Mouse (Mus musculus): ENCODE measurements around the gene Hoxc5. TPM values are rescaled to one million over a fixed set of nuclear protein-coding genes. Genes with fewer than 3 reads are reported as not detected.

Hoxc5 gene
- polyA plus RNA-seq, 1 experiment from 2014 or later: 3.9 TPM

DNA sequence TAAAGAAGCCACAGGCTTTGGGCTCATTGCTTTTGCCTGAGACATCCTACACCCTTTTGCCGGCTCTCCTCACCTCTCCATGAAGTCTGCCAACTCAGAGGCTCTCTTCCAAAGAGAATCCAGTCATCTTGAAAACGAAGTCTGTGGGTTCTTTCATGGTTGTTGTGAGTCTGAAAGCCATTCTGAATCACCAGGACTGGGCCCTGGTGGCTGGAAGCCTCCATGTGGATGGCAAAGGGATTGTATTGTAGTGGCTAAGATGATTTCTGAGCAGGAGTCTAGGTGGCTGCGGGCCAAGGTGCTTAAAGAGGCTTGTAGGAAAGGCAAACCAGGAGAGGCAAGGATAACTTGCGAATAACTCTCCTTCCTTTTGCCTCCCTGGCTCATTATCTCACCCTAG lies 34.9 kb downstream of the Hoxc5 start:
- no peak overlapping the region for H3K9ac ChIP-seq (ENCODE audit: low read depth, low read length)

DNA sequence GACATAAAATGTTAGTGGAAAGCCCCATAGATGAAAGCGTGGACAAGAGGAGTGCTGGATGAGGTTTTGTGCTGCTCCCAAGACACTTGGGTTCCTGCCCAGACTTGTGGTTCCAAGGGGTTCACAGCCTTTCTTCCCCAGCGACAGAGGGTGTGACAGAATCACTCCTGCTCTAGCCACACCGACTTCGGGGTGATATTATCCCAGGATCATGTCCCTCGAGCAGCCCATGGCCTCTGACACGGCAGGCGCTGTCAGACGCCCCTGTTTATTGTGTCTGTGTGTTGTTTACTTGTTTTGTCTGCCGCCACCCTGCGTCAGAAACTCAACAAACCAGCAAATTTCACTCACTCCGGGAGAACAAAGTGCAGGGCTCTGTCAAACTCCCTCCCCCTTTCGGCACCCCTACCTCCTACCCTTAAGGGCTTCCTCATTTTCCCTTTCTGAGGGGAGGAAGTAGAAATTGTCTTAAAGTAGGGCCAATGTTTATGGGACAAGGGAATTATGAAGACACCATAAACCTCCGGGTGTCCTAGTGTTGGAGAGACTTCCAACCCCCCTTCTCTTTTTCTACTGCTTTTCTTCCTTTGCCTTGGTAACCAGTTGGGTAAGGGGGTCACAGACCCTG lies 35.7 kb downstream of the Hoxc5 start:
- peaks cover 100% of the 10 kb centered on the region for H3K27me3 ChIP-seq (replicated peaks; ENCODE audit: control insufficient read depth, insufficient read depth, low read length)
- ATAC-seq: no peak
- H3K27ac ChIP-seq (ENCODE audit: low read depth, low read length): no peak overlapping the region; the same call in 1 of the 2 replicates
- 0 out of 2 replicates have a peak, but pooled peaks cover 2% of the 10 kb centered on the region for H3K4me1 ChIP-seq (replicated peaks; ENCODE audit: control insufficient read depth, insufficient read depth, low read length)
- 9% methylated on average over 13 of the region's 13 CpGs for WGBS
- TF ChIP-seq CTCF (IDR thresholded peaks at IDR 0.05; ENCODE audit: low read depth): no peak
- no peaks in the 10 kb centered on the region for H3K9me3 ChIP-seq (ENCODE audit: control insufficient read depth)
- H3K9ac ChIP-seq (ENCODE audit: low read depth, low read length): no peak overlapping the region
- H3K36me3 ChIP-seq (ENCODE audit: control insufficient read depth, insufficient read depth): no peaks in the 10 kb centered on the region
- no peak overlapping the region for H3K4me3 ChIP-seq (ENCODE audit: low read depth, low read length)
- peak overlapping the region; percentile 30 for H3K4me2 ChIP-seq (replicated peaks; ENCODE audit: low read depth)

More for the DNA sequence above, 34.9 kb downstream of the Hoxc5 start:
- WGBS: 24% methylated on average over 4 of the region's 4 CpGs
- 0 out of 2 replicates have a peak, but pooled peaks have one; percentile 16 for TF ChIP-seq CTCF (IDR thresholded peaks at IDR 0.05; ENCODE audit: low read depth)
- Histone ChIP-seq H3K9me3 (ENCODE audit: control insufficient read depth) (0 out of 2 replicates have a peak, but pooled peaks cover 2% of the 10 kb centered on the region), H3K4me2 (replicated peaks; ENCODE audit: low read depth) (peak overlapping the region; percentile 66; the same call in 1 of the 2 replicates), H3K27me3 (replicated peaks; ENCODE audit: control insufficient read depth, insufficient read depth, low read length) (peaks cover 100% of the 10 kb centered on the region), H3K27ac (ENCODE audit: low read depth, low read length) (no peak overlapping the region), H3K36me3 (ENCODE audit: control insufficient read depth, insufficient read depth) (no peaks in the 10 kb centered on the region), H3K4me1 (replicated peaks; ENCODE audit: control insufficient read depth, insufficient read depth, low read length) (no peaks in the 10 kb centered on the region), H3K4me3 (ENCODE audit: low read depth, low read length) (no peak overlapping the region)
- no peak for ATAC-seq

DNA sequence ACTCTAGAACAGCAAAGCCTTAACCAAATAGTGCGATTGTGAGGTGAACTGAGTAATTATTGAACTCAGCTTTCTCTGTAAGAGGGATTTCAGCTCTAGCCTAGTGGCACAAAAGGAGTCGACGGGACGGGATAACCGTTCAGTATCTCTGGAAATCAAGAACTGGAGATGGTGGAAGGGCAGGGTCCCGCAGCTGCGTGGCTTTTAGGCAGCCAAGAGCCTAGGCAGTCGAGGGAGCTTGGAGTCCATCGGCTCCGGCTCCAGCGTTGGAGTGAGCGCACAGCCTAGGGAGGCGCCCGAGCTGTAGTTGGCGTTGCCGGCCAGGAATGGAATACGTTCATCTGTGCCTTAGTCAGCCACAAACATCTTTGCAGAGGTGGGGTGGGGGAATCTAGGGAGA lies 38.1 kb downstream of the Hoxc5 start:
- no peak for TF ChIP-seq CTCF (IDR thresholded peaks at IDR 0.05; ENCODE audit: low read depth)
- Histone ChIP-seq H3K4me3 (ENCODE audit: low read depth, low read length) (no peak overlapping the region), H3K27me3 (replicated peaks; ENCODE audit: control insufficient read depth, insufficient read depth, low read length) (peaks cover 99% of the 10 kb centered on the region), H3K27ac (ENCODE audit: low read depth, low read length) (no peak overlapping the region), H3K9me3 (ENCODE audit: control insufficient read depth) (no peaks in the 10 kb centered on the region), H3K4me2 (replicated peaks; ENCODE audit: low read depth) (peak overlapping the region; percentile 44), H3K4me1 (replicated peaks; ENCODE audit: control insufficient read depth, insufficient read depth, low read length) (0 out of 2 replicates have a peak, but pooled peaks cover 2% of the 10 kb centered on the region), H3K36me3 (ENCODE audit: control insufficient read depth, insufficient read depth) (no peaks in the 10 kb centered on the region), H3K9ac (ENCODE audit: low read depth, low read length) (no peak overlapping the region)
- 2% methylated on average over 17 of the region's 17 CpGs for WGBS
- ATAC-seq: no peak

DNA sequence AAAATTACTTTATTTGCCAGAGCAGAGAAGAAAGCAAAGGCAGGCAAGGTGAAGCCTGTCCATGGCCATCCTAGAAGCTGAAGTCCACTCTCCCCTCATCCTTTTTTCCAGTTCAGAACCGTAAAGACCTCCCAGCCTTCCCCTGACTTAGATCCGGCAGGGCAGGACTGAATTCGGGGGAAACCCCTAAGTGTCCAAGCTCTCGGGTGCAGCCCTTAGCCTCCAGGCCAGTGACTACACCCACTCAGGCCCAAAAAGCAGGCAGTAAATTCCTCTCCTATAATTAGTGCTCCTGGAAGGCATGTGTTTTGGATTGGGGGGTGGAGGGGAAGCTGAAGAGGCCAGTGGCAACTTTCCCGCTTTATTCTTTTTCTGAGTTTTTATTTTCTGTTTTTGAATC lies 38.6 kb downstream of the Hoxc5 start:
- no peak for TF ChIP-seq CTCF (IDR thresholded peaks at IDR 0.05; ENCODE audit: low read depth)
- WGBS: 3% methylated on average over 5 of the region's 5 CpGs
- ATAC-seq: no peak
- Histone ChIP-seq H3K4me3 (ENCODE audit: low read depth, low read length) (no peak overlapping the region), H3K27me3 (replicated peaks; ENCODE audit: control insufficient read depth, insufficient read depth, low read length) (peaks cover 99% of the 10 kb centered on the region), H3K27ac (ENCODE audit: low read depth, low read length) (no peak overlapping the region), H3K9me3 (ENCODE audit: control insufficient read depth) (no peaks in the 10 kb centered on the region), H3K4me1 (replicated peaks; ENCODE audit: control insufficient read depth, insufficient read depth, low read length) (0 out of 2 replicates have a peak, but pooled peaks cover 2% of the 10 kb centered on the region), H3K4me2 (replicated peaks; ENCODE audit: low read depth) (peak overlapping the region; percentile 44), H3K36me3 (ENCODE audit: control insufficient read depth, insufficient read depth) (no peaks in the 10 kb centered on the region), H3K9ac (ENCODE audit: low read depth, low read length) (no peak overlapping the region)

DNA sequence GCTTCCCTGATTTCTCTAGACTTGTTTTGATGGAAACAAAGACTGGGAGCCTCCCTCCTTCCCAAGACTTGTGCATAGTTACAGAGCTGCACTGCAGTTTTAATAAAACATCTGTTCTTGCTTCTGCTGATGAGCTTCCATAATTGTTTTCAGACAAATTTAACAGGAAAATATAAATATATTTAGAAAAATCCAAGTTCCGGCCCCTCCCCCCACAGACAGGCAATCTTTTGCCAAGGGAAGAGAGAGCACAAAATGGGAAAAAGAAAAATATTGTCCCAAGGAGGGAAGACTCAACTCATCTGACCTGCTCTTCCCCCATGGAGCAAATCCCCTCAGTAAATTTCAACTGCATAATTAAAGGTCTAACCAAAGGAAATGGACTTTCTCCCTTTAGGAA lies 39.1 kb downstream of the Hoxc5 start:
- TF ChIP-seq CTCF (IDR thresholded peaks at IDR 0.05; ENCODE audit: low read depth): no peak
- no peak overlapping the region for H3K27ac ChIP-seq (ENCODE audit: low read depth, low read length)
- WGBS: 28% methylated on average over 1 of the region's 1 CpGs
- peaks cover 99% of the 10 kb centered on the region for H3K27me3 ChIP-seq (replicated peaks; ENCODE audit: control insufficient read depth, insufficient read depth, low read length)
- H3K4me1 ChIP-seq (replicated peaks; ENCODE audit: control insufficient read depth, insufficient read depth, low read length): 0 out of 2 replicates have a peak, but pooled peaks cover 2% of the 10 kb centered on the region
- H3K9me3 ChIP-seq (ENCODE audit: control insufficient read depth): no peaks in the 10 kb centered on the region
- H3K9ac ChIP-seq (ENCODE audit: low read depth, low read length): no peak overlapping the region
- no peak overlapping the region for H3K4me3 ChIP-seq (ENCODE audit: low read depth, low read length)
- H3K36me3 ChIP-seq (ENCODE audit: control insufficient read depth, insufficient read depth): no peaks in the 10 kb centered on the region
- H3K4me2 ChIP-seq (replicated peaks; ENCODE audit: low read depth): peak overlapping the region; percentile 44
- ATAC-seq: no peak

DNA sequence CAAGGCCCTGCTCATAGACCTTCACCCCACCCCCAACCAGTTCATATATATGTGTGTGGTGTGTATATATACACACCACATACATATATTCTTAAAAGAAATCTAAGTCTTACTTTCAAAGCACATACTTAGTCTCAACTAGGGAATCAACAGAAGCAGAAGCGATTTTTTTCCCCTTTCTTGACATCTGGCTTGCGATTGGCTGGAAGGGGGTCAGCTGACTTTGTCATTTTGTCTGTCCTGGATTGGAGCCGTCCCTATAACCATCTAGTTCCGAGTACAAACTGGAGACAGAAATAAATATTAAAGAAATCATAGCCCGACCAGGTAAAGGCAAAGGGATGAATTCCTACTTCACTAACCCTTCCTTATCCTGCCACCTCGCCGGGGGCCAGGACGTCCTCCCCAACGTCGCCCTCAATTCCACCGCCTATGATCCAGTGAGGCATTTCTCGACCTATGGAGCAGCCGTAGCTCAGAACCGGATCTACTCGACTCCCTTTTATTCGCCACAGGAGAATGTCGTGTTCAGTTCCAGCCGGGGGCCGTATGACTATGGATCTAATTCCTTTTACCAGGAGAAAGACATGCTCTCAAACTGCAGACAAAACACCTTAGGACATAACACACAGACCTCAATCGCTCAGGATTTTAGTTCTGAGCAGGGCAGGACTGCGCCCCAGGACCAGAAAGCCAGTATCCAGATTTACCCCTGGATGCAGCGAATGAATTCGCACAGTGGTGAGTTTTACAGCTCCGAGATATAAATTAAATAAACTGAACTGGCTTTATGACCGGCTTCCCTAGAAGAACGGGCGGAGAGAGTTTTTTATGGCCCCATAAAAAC lies 42.2 kb downstream of the Hoxc5 start:
- Histone ChIP-seq H3K36me3 (ENCODE audit: control insufficient read depth, insufficient read depth) (no peaks in the 10 kb centered on the region), H3K4me2 (replicated peaks; ENCODE audit: low read depth) (peak overlapping the region; percentile 49), H3K27ac (ENCODE audit: low read depth, low read length) (peak overlapping the region; percentile 9; the same call in 1 of the 2 replicates), H3K9ac (ENCODE audit: low read depth, low read length) (0 out of 2 replicates have a peak overlapping the region, but pooled peaks have one; percentile 48), H3K27me3 (replicated peaks; ENCODE audit: control insufficient read depth, insufficient read depth, low read length) (peaks cover 97% of the 10 kb centered on the region), H3K4me1 (replicated peaks; ENCODE audit: control insufficient read depth, insufficient read depth, low read length) (0 out of 2 replicates have a peak, but pooled peaks cover 2% of the 10 kb centered on the region), H3K4me3 (ENCODE audit: low read depth, low read length) (peak overlapping the region; percentile 27), H3K9me3 (ENCODE audit: control insufficient read depth) (no peaks in the 10 kb centered on the region)
- ATAC-seq: no peak
- 2% methylated on average over 27 of the region's 27 CpGs for WGBS
- no peak for TF ChIP-seq CTCF (IDR thresholded peaks at IDR 0.05; ENCODE audit: low read depth)

All from intestine, postnatal 0 days (tissue).